Mouse (Mus musculus) urinary bladder, postnatal 0 days (tissue): ENCODE measurements around the gene Rtl3. TPM values are rescaled to one million over a fixed set of nuclear protein-coding genes. Genes with fewer than 3 reads are reported as not detected.

ENCODE experiments used
- polyA plus RNA-seq: library from polyadenylated mRNA; unstranded; fragments of >200 nt; fragmentation: Nextera tagmentation; extraction: Ambion mirVana; gene quantifications from 2 replicates; pipeline ENCODE4 v1.2.1, GENCODE M21; 2015

Rtl3 gene
- polyA plus RNA-seq: 3.1 and 4.2 TPM in 2 replicates

DNA sequence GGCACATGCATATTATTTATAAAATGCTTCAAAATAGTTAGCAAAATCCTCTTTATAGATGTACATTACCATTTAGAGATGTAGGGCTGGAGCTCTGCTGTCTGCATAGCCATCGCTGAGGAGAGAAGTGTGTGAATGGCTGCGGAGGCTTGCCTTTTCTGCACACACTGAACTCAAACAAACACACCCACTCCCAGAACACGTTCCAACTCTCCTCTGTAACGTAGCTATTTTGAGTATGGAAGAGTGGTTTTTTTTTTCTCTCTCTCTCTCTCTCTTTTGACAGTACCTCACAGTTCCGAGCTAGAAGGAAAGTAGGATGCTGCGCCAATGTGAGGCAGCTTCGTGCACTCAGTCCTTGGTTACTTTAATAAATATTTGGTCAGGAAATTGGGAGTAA lies at the start of gene Rtl3:
TSS of gene Rtl3 (minus strand) at position 236 of the 400 bp plus-strand sequence.

Other genes starting within 250 kb of the Rtl3 start
- gene Cysltr1, start 237.0 kb downstream of the Rtl3 start, polyA plus RNA-seq: 3.6 and 5.6 TPM in 2 replicates
- gene Lpar4, start 80.0 kb upstream of the Rtl3 start, polyA plus RNA-seq: 4.4 and 4.5 TPM in 2 replicates
- 0.06 TPM in 1 of 2 replicates, not detected in the other for gene P2ry10, start 247.8 kb upstream of the Rtl3 start, polyA plus RNA-seq